Mouse (Mus musculus) regulatory T cell (primary cell): Measurements from ENCODE around the gene Vwa5b2.

Experiments
- in situ Hi-C: fragments of 300-600 bp; cut with MboI, MseI; formaldehyde crosslinking; loops from one replicate; pipeline ENCODE4 v1.15.1; 2025; ENCODE audit warnings: high pct_unique_total_duplicates

Gene Vwa5b2

GRCm38 (mm10) chr16:20610501-20611356 is 21.5 kb downstream of the Vwa5b2 start:
- in situ Hi-C loops: loop anchor here (5.0 kb wide), 1 partner anchor 73 kb away; the partner anchor contains the start of gene Ap2m1

DNA sequence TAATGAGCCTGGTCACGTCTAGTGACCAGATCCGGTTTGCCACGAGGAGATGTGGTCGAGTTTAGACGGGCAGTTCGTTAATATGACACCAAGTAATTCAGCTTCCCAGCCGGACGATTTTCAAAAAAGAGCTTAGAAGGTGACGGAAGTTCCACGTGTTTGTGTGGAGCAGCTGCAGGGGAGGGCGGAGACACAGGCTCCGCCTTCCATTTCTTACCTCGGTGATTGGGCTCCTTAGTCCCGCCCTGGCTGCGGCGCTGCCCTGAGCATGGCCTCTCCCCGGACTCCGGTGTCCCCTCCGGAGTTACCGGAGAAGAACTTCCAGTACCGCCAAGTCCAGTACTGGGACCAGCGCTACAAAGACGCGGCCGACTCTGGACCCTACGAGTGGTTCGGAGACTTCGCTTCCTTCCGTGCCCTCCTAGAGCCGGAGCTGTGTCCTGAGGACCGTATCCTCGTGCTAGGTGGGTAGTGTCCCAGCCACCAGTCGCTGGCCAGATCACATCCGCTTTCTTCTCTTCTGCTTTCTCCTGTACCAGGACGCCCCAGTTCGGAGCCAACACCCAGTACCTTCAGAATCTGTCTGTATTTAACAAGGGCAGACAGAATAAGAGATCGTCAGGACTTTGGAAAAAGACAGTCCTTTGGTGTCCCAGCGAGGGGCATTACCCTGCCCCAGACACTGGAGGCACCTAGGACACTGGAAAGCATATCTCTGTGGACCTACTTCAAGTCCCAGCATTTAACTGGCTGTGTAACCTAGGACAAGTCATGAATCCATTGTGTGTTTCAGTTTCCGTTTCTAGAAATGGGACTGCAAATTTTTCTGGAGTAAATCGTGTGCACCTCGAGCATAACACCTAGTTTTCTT is 22.3 kb downstream of the Vwa5b2 start, which contains the start of the genes Eef1akmt4, Gm49333 and Alg3:
TSS of gene Eef1akmt4 (plus strand) at position 237 of the 871 bp plus-strand sequence.
TSS of gene Gm49333 (plus strand) at position 254 of the 871 bp plus-strand sequence.
TSS of gene Alg3 (minus strand) at position 379 of the 871 bp plus-strand sequence.
- in situ Hi-C loops: loop anchor here (5.0 kb wide), 1 partner anchor 74 kb away; the partner anchor contains the start of gene Ap2m1

GRCm38 (mm10) chr16:20619541-20620398 is 30.5 kb downstream of the Vwa5b2 start:
- in situ Hi-C loops: no loop called here

DNA sequence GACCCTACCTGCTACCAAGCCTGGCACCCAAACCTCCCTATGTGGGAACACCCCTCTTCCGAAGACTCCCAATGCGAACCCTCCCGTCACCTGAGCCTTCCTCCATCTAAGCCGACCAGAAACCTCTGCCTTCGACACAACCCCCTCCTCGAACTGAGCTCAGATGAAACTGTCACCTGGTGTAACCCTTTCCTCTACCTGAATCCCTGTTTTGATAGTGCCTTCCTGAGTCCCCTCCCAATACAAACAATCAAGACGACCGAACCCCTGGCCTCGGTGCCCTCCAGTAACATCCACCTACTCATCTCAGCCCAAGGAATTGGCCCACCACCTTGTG is 31.1 kb downstream of the Vwa5b2 start:
- in situ Hi-C loops: no loop called here

DNA sequence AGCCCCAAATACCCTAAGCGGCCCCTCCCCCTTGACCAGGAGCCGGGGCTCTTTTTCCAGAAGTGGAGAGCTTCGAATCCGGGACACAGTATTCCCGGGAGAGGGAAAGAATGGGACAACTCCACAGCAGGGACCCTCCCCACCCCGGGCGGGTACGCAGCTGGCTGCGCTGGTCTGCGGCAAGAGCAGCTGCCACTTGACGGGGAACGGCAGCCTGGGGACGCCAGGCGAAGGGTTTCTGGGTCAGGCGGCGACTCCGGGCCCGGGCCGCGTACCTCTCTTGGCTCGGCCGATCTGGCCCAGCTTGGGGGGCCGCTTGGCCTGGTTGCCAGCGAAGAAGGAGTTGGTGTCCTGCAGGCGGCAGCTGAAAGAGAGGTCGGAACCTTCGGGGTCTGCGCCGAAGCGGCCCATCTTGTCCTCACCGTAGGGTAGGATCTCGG is 31.5 kb downstream of the Vwa5b2 start:
- in situ Hi-C loops: no loop called here

GRCm38 (mm10) chr16:20621191-20621990 is 32.1 kb downstream of the Vwa5b2 start, which contains the start of gene Camk2n2:
Camk2n2 (minus strand) TSS chr16:20621287.
- in situ Hi-C loops: no loop called here

- in situ Hi-C loops: no loop called here
Measured at GRCm38 (mm10) chr16:20621991-20622685, 32.9 kb downstream of the Vwa5b2 start.

DNA sequence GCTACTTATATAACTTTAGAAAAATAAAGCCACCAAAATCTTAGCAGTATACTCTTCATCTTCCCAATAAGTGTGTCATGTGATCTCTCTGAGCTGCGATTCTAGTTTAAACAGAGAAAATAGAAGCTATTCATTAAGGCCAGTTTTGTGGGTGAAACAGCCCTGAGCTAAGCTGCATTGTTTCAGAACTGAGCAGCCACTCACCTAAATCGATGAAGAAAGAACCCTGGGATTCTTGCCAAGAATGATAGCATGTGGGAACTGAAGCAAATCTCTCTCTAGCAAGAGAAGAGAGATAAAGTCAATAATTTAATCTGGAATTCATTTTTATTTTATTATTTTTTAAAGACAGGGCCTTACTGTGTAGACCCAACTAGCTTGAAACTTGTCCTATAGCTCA is 33.9 kb downstream of the Vwa5b2 start:
- in situ Hi-C loops: no loop called here

GRCm38 (mm10) chr16:20628871-20629391 is 39.7 kb downstream of the Vwa5b2 start:
- in situ Hi-C loops: no loop called here

DNA sequence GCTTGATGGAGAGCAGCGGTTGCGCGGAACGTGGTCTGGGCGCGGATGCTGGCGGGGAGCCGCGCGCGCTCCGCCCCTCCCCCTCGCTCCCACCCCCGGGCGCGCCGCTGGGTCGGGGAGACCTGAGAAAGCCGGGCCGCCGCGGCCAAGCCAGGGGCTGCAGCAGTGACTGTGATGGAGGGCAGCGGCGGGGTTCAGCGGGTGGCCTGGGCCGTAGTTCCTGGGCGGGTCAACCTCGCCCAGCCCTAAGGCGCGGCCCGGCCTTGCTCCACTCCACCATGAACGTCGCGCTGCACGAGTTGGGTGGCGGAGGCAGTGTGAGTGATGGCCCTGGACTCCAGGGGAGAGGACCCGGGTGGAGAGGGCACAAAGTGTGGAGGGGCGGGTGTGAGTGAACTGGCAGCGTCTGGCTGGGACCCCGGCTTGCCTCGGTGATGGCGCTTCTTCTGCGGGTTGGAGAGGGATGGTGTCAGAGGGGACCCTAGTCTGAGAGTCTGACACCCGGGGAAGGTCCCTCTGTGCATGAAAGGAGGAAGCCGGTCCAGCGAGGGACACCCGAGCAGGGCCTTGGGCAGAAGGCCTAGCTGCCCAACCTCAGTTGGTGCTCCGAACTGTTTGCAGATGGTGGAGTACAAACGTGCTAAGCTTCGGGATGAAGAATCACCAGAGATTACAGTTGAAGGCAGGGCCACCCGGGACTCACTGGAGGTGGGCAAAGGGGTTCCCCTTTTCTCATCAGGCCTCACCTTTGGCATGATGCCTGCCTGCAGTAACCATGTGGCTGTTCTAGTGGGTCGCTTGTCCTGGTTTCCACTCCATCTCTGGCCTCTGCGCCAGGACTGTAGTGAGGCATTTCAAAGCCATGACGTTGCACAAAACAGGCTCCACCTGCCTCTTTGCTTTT is 40.7 kb downstream of the Vwa5b2 start, which contains the start of gene Ece2:
TSS of gene Ece2 (plus strand) at position 98 of the 904 bp plus-strand sequence.
- in situ Hi-C loops: no loop called here

DNA sequence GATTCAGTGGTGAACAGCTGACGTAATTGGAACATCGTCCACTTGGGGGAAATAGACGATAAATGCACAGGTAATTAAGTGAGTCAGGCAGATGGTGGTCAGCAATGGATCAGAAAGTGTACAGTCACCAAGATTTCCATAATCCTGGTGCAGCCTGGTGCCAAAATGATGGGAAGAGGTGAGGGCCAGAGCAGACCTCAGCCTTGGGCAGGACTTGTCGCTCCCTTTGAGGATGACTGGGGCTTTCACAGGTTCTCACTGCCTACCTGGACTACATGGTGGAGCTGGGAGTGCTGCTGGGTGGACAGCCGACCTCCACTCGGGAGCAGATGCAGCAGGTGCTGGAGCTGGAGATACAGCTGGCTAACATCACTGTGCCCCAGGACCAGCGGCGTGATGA is 48.1 kb downstream of the Vwa5b2 start:
- in situ Hi-C loops: no loop called here

DNA sequence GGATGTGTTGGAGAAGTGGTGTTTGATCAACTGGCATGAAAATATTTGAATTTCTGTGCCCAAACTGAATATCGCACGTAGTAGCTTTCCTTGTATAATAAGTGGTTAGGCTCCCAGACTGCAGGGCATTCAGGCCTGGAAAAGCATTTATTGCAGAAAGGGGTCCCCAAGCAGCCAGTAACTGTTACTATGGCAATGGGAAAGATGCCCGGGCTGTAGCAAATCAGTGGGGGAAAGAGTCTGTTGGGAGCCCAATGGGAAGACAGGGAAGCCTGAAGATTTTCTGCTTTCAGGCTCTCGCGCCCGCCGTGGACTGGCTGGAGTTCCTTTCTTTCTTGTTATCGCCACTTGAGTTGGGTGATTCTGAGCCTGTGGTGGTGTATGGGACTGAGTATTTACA is 49.1 kb downstream of the Vwa5b2 start:
- in situ Hi-C loops: no loop called here

- in situ Hi-C loops: no loop called here
Measured at GRCm38 (mm10) chr16:20642161-20642560, 52.9 kb downstream of the Vwa5b2 start.

- in situ Hi-C loops: no loop called here
Measured at GRCm38 (mm10) chr16:20643911-20644310, 54.6 kb downstream of the Vwa5b2 start.

GRCm38 (mm10) chr16:20651076-20651946 is 62.0 kb downstream of the Vwa5b2 start, which contains the start of gene Psmd2:
Psmd2 (plus strand) TSS chr16:20651652.
- in situ Hi-C loops: no loop called here

DNA sequence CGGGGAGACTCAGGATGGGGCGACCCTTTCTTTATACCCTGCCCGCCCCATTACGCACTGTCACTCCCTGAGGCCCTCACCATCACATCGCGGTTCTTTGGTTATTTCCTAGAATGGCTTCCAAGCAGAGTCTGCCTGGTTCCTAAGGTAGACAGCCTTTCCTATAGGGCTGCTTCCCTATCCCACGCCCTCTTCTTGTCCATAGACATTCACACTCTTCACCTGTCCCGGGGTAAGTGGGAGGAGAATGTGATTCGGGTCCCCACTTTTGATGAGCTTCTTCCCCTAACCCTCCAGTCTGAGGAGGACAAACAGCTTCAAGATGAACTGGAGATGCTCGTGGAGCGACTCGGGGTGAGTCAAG is 62.7 kb downstream of the Vwa5b2 start:
- in situ Hi-C loops: no loop called here

DNA sequence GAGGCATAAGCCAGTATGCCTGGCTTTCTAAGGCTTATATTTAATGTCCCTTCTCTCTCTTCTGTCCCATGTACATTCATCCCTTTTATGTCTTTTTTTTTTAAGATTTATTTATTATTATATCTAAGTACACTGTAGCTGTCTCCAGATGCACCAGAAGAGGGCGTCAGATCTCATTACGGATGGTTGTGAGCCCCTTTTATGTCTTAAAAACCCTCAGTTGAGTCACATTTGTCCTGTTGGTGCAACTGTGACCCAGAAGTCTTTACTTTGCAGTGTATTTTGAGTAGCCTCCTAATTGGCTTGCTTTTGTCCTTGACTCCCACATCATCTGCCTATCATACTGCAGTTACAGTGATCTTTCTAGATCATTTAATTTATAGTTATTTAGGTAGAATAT is 64.0 kb downstream of the Vwa5b2 start:
- in situ Hi-C loops: no loop called here
